Mouse (Mus musculus): ENCODE results near the gene Hspe1. TPM values are rescaled to one million over a fixed set of nuclear protein-coding genes. Genes with fewer than 3 reads are reported as not detected.

The Hspe1 gene
- polyA plus RNA-seq, 1 experiment = 142 TPM

DNA sequence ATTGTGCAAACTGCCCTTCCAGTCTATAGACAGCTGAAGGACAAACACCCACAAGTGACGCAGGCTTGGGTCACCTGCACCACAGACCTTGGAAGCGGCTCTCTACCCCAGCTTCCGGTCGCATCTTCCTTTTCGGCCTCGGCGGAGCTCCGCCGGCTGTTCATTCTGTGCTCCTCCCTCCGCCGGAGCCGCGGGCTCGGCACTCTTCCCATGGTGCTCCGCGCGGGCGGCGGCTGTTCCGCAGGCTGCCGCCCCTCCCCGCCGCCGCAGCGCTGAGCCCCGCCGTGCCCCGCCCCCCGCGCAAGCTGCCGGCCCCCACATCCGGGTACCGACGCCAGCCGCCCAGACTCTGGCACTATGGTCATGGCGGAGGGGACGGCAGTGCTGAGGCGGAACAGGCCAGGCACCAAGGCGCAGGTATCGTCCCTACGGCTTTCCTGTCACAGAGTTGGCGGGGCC lies 43.0 kb downstream of the Hspe1 start, which contains the start of gene Mob4:
TSS of gene Mob4 (plus strand) at position 289 of the 459 bp plus-strand sequence.
- Histone ChIP-seq H3K27ac (ENCODE audit: insufficient read depth, low read length) (peak within 1 kb of the TSS; percentile 91), H3K4me1 (ENCODE audit: control insufficient read depth, insufficient read depth, low read length) (peaks cover 3% of the 10 kb centered on the region), H3K4me3 (ENCODE audit: insufficient read depth, low read length) (peak within 1 kb of the TSS; percentile 76)
- TF ChIP-seq CTCF (IDR thresholded peaks at IDR 0.05; ENCODE audit: extremely low read depth, insufficient read depth, low read length) (no peak), POLR2A (IDR thresholded peaks at IDR 0.05; ENCODE audit: extremely low read depth, insufficient read depth, low read length) (peak; percentile 87)

DNA sequence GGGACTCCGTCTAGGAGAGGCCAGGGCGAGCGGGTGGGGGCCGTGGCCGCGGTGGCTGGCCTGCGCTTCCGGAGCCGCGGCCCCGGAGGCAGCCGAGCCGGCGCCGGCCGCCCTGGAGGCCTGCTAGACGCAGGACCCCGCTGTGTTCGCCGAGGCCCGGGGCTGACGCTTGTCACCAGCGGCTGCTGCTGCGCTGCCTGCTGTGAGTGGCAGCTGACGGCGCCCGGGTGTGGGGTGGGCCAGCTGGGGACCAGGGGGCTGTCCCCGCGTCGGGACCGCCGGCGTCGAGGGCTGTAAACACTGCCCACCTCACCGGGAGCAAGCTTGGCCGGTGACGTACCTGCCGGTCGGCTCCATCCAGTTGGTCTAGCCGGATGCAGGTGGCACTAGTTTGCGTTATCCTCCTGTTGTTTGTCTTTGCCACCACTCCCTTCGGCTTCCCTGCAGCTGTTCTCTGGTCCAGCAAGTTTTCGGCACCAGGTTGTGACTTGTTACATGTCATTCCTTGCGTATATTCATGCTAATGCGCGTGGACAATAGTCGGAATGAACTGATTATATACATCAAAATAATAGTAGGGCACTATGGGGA lies 43.6 kb downstream of the Hspe1 start:
- TF ChIP-seq CTCF (IDR thresholded peaks at IDR 0.05; ENCODE audit: extremely low read depth, insufficient read depth, low read length) (no peak), POLR2A (IDR thresholded peaks at IDR 0.05; ENCODE audit: extremely low read depth, insufficient read depth, low read length) (no peak)
- Histone ChIP-seq H3K4me3 (ENCODE audit: insufficient read depth, low read length) (peak overlapping the region; percentile 76), H3K4me1 (ENCODE audit: control insufficient read depth, insufficient read depth, low read length) (peaks cover 3% of the 10 kb centered on the region), H3K27ac (ENCODE audit: insufficient read depth, low read length) (peak overlapping the region; percentile 91)

DNA sequence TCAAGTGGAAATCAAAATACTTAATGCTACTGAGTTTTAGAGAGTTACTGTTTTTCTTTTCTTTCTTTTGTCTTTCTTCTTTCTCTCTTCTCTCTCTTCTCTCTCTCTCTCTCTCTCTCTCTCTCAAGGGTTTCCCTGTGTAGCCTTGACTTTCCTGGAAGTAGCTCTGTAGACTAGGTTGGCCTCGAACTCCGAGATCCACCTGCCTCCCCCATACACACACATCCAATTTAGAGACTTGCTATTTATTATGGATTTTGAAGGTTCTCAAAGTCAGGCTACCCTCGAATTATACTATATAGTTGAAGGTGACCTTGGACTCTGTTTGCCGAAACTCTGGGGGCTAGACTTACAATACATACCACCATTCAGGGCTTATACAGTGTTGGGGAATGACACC lies 44.4 kb downstream of the Hspe1 start:
- Histone ChIP-seq H3K4me3 (ENCODE audit: insufficient read depth, low read length) (peak overlapping the region; percentile 76; the same call in 1 of the 2 replicates), H3K4me1 (ENCODE audit: control insufficient read depth, insufficient read depth, low read length) (peaks cover 3% of the 10 kb centered on the region), H3K27ac (ENCODE audit: insufficient read depth, low read length) (no peak overlapping the region)
- no peak for TF ChIP-seq POLR2A (IDR thresholded peaks at IDR 0.05; ENCODE audit: extremely low read depth, insufficient read depth, low read length)
- TF ChIP-seq CTCF (IDR thresholded peaks at IDR 0.05; ENCODE audit: extremely low read depth, insufficient read depth, low read length) = no peak

DNA sequence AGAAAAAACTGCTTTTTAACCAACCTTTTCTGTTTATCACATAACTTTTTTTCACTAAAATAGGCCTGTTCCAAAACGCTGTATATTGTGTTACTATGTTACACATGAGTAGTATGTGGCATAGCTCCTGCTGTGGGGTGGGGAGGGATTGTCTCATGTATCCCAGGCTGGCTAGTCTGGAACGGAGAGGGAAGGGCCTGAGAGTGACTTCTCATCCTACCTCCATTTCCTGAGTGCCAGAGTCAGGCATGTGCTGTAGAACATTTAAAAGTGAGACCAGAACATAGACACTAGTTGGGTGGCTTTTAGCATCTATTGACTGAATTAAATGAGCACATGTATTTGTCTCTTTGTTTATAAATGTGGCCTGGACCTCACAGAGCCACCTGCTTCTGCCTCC lies 45.2 kb downstream of the Hspe1 start:
- Histone ChIP-seq H3K4me3 (ENCODE audit: insufficient read depth, low read length) (no peak overlapping the region), H3K27ac (ENCODE audit: insufficient read depth, low read length) (no peak overlapping the region), H3K4me1 (ENCODE audit: control insufficient read depth, insufficient read depth, low read length) (peaks cover 3% of the 10 kb centered on the region)
- TF ChIP-seq POLR2A (IDR thresholded peaks at IDR 0.05; ENCODE audit: extremely low read depth, insufficient read depth, low read length) = no peak
- no peak for TF ChIP-seq CTCF (IDR thresholded peaks at IDR 0.05; ENCODE audit: extremely low read depth, insufficient read depth, low read length)

DNA sequence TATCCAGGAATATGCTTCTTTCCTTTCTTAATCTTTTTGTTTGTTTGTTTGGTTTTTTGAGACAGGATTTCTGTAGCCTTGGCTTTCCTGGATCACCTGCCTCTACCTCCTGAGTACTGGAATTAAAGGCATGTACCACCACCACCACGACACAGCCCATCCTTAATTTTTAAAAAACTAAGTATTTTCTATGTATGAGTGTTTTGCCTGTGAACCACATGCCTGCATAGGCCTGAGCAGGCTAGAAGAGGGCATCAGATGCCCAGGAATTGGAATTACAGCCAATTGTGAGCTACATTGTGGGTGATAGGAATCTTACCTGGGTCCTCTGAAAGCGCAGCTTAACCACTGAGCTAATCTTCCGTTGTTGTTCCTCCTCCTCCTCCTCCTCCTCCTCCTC lies 46.4 kb downstream of the Hspe1 start:
- TF ChIP-seq CTCF (IDR thresholded peaks at IDR 0.05; ENCODE audit: extremely low read depth, insufficient read depth, low read length) = no peak
- no peak for TF ChIP-seq POLR2A (IDR thresholded peaks at IDR 0.05; ENCODE audit: extremely low read depth, insufficient read depth, low read length)
- Histone ChIP-seq H3K27ac (ENCODE audit: insufficient read depth, low read length) (no peak overlapping the region), H3K4me3 (ENCODE audit: insufficient read depth, low read length) (no peak overlapping the region), H3K4me1 (ENCODE audit: control insufficient read depth, insufficient read depth, low read length) (peaks cover 3% of the 10 kb centered on the region)

DNA sequence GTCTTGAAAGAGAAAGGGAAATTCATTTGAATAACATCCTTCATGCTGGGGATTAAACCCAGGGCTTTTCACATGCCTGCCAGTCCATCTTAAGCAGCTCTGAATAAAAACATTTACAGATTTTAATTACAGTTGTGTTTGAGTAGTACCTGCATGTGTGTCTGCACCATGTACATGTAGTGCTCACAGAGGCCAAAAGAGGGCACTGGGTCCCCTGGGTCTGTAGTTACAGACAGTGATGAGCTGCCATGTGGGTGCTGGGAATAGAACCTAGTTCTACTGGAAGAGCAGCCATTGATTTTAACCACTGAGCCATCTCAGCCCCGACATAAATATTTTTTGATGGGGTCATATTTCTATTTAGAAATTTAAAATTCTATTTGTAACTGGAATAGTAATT lies 47.9 kb downstream of the Hspe1 start:
- TF ChIP-seq POLR2A (IDR thresholded peaks at IDR 0.05; ENCODE audit: extremely low read depth, insufficient read depth, low read length) (no peak), CTCF (IDR thresholded peaks at IDR 0.05; ENCODE audit: extremely low read depth, insufficient read depth, low read length) (no peak)

More for the DNA sequence above, 47.9 kb downstream of the Hspe1 start:
- Histone ChIP-seq H3K4me1 (ENCODE audit: control insufficient read depth, insufficient read depth, low read length) (peaks cover 3% of the 10 kb centered on the region), H3K27ac (ENCODE audit: insufficient read depth, low read length) (no peak overlapping the region), H3K4me3 (ENCODE audit: insufficient read depth, low read length) (no peak overlapping the region)

Other genes starting within 250 kb of the Hspe1 start
- gene Ankrd44, start 161.7 kb upstream of the Hspe1 start, polyA plus RNA-seq (2012; rRNA removed) = 16.5 and 18.3 TPM in 2 replicates
- gene Sf3b1, start 60.7 kb upstream of the Hspe1 start, polyA plus RNA-seq (2012; rRNA removed) = 172 and 177 TPM in 2 replicates
- 29.1 and 34.7 TPM in 2 replicates for gene Coq10b, start 35.4 kb upstream of the Hspe1 start, polyA plus RNA-seq (2012; rRNA removed)
- gene Hspd1, start 111 bp downstream of the Hspe1 start, polyA plus RNA-seq (2012; rRNA removed) = 97.7 and 98.4 TPM in 2 replicates
- 39.2 and 39.8 TPM in 2 replicates for gene Mob4, start 43.1 kb downstream of the Hspe1 start, polyA plus RNA-seq (2012; rRNA removed)
- 20.8 TPM in 2 replicates for gene Rftn2, start 138.7 kb downstream of the Hspe1 start, polyA plus RNA-seq (2012; rRNA removed)
- 4.1 TPM in 2 replicates for gene Mars2, start 149.0 kb downstream of the Hspe1 start, polyA plus RNA-seq (2012; rRNA removed)

Measured in cortical plate, adult 2 months (tissue).